Mouse (Mus musculus): ENCODE measurements around the gene 1700001C02Rik. TPM values are rescaled to one million over a fixed set of nuclear protein-coding genes. Genes with fewer than 3 reads are reported as not detected.
A peak's percentile ranks its signal among the peaks of the same experiment; 100 is the strongest.

The 1700001C02Rik gene
- not detected for total RNA-seq (2021)
- long read RNA-seq, experiment 1: 0 reads
- long read RNA-seq, experiment 2: 0 reads

DNA sequence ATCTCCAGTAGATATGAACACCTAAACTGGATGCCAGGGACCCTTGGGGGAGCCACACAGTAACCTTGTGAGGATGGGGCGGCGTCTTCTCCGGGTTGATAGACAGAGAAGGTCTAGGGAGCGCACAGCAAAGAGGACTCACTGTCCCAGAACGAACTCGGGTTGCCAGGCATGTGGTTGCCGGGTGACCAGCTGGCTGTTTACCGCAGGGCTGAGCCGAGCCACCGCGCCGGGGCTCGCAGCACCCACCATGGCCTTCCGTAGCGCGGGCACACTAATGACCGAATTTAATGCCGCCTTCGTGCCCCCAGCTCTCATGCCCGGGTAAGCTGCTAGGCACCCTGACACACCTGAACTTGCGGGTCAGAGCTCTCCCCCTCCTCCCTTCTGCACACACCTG, at the start of gene 1700001C02Rik:
1700001C02Rik (plus strand) TSS at position 187 of the 400 bp plus-strand sequence.
- DNase-seq: no peak

DNA sequence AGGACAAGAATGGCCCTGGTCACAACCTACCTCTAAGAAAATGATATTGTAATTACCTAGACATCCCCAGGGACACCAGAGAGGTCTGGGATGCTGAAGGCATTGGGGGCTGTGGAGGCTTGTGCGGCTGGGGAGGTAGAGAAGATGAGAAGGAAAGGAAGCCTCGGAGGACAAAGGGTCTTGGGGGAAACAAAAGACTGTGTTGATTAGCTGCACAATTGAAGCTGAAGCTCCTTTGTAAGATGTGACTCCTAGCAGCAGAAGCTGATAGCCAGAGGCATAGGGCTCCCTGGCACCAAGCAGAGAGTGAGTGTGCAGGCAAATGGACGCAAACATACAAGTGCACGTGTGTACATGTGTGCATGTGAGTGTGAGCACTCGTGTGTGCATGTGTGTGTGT, 49.2 kb upstream of the 1700001C02Rik start:
- no peak for DNase-seq

DNA sequence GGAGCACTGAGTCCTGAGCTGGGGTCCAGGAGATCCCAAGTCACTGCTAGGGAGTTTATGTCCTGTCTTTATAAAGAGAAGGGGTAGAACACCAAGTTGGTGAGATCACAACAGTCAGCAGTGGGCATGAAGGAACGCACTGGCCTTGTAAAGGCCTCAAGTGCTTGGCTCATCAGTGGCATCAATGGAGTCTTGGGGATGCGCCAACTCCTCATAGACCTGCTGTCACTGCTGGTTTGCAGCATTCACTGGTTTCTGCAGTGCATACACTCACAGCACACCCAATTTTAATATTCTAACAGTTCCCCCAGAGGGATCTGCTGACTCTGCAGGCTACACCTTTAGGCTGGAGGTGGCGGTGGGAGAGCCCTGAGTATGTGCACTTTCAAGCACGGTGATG, 42.7 kb upstream of the 1700001C02Rik start:
- DNase-seq: no peak

DNA sequence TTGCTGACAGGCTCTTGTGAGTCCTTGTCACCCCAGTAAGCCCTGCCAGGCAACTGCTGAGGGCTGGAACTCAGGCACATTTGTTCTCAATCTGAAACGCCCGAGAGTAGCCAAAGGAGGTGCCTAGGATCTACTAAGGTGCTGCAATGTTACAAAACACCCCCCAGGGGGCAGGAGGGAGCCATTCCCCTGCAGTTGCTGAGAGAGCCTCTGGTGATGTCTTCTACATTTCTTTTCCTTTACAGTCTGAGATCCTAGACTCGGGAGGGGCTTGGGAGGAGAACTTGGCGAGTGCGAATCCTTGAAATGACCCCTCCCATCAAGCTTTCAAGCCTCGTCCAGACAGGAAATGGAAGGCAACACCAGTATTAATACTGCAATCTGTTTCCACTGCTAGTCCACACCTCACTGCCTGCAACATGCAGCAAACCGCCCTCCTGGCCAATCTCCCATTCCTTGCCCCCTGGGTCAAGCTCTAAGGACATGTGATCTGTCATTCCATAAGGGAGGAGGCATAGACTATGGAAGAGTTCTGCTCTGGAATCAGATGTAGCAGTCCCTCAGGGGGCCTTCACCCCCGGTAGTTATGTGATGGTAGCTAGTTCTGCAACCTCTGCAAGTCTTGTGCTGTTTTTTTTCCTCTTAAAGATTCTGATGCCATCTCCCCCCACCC, 42.1 kb upstream of the 1700001C02Rik start:
- peak; percentile 63 to 79 for DNase-seq

DNA sequence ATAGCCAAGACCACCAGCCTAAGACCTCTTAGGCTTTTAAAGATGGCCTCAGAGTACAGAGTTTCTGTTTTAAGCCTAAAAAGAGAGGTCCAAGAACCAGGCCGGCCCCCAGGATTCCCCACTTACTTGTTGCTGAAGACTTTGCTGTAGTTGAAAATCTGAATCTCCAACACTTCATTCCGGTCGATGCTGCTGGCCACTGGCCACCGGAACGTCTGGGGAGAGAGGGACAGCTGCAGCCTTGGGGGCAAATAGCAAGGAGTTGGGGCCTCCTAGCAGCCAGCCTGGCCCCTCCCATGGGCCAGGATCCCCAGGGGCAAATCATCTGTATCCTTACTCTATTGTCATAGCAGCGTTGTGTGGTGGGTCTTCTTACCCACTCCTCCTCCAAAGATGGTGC, 38.4 kb upstream of the 1700001C02Rik start:
- DNase-seq: no peak

DNA sequence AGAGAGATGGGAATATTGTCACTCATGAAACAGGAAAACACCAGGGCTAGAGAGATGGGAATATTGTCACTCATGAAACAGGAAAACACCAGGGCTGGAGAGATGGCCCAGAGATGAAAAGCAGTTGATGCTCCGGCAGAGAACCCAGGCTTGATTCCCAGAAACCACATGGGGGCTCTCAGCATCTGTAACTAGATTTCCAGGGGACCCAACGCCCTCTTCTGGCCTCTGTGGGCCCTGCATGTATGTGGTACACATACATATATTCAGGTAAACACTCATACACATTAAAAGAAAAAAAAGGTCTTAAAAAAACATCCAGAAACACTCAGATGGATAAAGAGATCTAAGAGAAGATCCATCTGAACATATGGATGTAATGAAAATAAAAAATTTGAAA, 26.9 kb upstream of the 1700001C02Rik start:
- DNase-seq: no peak

DNA sequence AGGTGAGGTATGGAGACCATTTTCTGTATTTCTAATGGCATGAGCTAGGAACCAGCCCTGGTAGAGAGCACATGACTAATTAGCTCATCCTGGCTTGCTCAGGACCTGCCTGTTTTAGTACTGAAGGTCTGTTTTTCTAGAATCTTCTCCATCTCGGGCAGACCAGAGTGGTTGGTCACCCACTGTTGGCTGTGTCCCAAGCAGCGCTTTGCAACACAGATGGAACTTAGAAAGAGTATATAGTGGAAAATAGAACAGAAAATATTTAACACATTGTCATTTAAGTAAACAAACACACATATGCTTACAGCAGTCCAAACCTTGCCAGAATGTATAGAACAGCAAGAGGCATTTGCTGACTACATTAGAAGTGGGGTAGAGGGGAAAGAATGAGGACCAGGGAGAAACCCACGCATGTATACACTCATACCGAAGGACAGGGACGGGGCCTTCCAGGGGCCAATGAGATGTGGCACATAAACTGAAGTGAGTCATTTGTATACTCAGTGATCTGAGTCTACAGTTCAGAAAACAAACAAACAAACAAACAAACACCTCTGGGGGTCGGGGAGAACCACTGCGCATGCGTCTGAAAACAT, 25.4 kb upstream of the 1700001C02Rik start:
- no peak for DNase-seq

DNA sequence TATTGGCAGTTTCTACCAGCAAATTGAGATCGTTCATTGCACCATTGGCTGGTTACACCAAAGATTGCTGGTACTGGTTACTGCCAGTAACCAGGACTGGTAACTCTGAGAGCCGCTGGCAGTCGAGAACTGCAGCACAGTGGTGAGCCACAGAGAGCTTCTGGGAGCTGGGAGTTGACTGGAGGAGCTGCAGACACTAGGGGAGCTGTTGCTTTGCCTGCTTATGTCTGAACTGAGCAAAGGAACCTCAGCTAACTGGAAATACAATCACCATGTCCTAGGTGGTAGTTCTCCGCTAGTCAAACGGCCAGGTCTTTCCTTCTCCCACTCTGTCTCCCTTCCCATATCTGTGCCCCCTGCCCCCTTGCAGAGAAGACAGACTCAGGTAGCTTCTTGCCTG, 23.7 kb upstream of the 1700001C02Rik start:
- peak in 1 of 2 experiments; percentile 6 for DNase-seq

DNA sequence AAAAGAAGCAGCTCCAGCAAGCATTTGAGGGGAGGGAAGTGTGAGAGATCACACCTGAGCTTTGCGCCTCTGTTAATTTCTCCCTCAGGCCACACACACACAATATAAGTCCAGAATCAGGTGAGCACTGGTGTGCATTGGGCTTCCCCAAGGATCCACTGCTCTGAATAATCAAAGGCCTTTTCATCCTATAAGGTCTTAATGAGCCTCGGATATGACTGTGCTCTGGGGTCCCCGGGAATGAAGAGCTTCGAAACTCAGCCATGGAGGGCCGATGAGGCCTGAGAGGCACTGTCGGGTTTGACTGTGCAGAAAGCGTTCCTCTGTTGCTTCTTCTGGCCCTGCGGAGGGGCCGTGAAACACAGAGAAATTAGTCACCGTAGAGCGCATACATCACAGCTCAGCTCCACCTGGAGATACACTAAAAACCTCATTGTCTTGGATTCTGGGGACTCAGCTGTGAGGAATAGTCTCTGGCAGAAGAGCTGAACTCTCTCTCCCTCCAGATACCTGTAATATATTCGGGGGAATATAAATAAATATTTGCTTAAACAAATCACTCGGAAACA, 21.4 kb upstream of the 1700001C02Rik start:
- no peak for DNase-seq

DNA sequence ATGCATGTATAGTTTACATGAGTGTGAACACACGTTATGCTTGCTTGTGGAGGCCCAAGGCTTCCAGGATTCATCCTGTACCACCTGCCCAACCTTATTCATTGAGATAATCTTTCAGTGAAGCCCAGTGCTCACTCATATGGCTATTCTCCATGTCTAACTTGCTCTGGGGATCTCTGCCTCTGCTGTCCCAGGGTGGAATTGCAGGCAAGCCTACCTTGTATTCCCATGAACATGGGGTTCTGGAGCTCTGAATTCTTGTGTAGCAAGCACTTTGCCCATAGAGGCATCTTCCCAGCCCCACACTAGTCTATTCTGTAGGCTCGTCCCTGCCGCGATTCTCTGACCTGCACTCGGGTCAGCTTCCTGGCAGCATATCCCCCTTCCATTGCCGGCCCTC, 9.8 kb upstream of the 1700001C02Rik start:
- peak; percentile 7 to 17 for DNase-seq

DNA sequence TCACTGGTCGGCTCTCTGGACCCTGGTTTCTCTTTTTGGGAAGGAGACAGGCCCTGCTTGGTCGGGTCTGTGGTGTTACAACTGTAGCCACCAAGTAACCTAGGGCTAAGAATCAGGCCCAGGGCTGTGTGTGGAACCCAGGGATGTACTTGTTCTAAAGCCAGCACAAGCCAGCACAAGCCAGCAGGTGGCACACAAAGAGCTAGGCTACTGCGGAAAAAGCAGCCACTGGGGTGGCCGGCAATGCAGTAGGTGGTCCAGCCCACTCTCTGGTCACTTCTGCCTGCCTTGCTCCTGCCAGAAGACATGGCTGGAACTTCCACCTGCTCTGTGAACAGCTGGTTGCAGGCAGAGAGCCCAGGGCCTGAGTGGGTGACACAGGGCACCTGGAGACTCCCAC, 5.7 kb upstream of the 1700001C02Rik start:
- no peak for DNase-seq

DNA sequence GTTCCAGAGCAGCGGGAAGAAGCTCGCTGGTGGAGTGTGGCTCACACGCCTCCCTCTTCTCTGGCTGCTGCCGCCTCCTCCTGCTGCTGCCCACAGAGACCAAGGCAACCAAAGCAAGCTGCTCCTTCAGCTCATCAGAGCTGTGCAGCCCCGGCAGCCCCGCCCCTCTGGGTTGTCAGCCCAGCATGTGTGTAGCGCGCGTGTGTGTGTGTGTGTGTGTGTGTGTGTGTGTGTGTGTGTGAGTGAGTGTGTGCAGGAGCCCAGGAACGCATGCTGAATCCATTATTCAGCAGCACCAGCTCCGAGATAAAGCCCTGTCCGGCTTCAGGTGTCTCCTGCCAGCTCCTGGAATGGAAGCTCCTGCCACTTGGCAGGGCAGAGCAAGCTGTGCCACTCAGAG, 4.0 kb upstream of the 1700001C02Rik start, which contains the start of gene Otof:
Otof (minus strand) TSS at position 112 of the 400 bp plus-strand sequence.
- peak in 1 of 2 experiments; percentile 36 for DNase-seq

DNA sequence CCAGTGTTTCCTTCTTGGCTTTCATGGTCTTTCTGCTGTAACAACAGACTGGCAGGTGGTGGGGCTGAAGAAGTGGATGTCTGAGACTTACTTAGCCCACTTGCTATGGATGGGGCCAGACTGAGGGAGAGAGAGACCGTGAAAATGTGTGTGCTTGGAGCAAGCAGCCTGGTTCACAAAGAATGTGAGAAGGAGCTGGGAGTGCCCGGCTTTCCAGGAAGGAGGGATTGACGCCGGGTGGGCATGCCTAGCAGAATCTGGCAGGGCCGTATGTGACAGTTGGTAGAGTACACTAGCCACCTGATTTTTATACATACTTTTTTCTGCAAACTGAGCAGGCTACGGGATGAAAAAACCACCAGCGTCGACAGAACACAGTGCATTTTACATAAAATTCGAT, 468 bp downstream of the 1700001C02Rik start:
- no peak for DNase-seq

DNA sequence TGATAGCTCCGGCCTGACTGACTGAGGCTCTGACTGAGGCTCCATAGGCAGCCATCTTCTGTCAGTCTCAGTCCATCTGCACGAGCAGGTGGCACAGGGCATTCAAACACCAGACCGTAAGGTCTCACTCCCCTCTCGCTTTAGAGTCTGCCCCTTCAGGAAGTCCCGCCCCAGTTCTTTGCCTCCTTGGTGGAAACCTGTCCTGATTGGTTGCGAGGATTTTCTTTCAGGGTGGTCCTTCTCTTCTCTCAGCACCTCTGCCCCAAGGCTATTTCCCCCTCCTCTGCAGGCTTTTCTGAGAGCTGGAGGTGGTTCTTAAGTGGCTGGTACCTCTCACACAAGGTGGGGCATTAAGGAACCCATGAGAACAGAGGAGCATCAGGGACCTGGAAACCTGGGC, 4.6 kb downstream of the 1700001C02Rik start:
- no peak for DNase-seq

DNA sequence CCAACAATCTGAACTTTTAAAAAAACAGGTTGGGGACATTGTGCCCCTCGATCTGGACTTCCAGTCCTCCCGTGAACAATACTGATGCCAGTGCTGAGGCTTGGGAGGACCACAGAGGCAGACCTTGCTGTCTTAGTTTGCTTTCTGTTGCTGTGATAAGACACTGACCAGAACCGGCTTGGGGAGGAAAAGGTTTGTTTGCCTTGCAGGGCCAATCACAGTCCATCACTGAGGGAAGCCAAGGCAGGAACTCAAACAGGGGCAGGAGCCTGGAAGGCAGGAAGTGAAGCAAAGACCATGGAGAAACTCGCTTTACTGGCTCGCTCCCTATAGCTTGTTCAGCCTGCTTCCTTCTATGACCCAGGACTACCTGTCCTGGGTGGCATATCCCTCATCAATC, 6.3 kb downstream of the 1700001C02Rik start:
- DNase-seq: no peak

DNA sequence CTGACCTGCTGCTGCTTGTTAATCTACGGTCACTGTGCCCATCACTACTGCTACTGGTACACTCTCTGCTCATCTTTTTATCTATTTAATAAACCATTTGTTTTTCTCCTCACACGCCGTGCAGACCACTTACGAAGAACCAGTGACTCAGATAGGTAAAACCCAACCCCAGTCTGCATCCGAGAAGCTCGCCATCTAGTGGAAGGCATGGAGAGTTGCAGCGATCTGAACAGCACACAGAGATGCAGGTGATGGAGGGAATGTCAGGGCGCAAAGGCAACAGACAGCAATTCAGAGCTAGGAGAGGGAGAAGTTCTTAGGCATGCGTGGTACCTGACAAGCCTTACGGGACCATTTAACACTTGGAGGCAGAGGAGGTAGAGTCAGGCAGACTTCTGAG, 10.7 kb downstream of the 1700001C02Rik start:
- peak in 1 of 2 experiments; percentile 38 for DNase-seq

DNA sequence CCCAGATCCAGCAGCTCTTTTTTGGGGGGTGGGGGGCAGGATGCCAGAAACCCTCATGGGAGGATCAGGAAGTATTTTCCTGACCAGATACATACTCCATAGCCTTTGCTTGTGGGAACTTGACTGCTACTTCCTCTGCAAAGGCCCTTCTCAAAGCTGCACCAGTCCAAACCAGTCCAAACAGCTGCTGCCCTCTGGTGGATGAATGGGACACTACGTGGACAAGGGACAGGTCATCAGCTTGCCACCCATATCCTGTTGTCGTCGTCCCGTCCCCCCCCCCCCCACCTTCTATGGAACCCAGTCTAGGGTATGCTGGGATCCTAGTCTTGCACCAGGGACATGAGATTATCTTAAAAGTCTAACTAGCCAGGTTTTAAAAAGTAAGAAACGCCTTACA, 16.5 kb downstream of the 1700001C02Rik start:
- peak; percentile 74 to 82 for DNase-seq

DNA sequence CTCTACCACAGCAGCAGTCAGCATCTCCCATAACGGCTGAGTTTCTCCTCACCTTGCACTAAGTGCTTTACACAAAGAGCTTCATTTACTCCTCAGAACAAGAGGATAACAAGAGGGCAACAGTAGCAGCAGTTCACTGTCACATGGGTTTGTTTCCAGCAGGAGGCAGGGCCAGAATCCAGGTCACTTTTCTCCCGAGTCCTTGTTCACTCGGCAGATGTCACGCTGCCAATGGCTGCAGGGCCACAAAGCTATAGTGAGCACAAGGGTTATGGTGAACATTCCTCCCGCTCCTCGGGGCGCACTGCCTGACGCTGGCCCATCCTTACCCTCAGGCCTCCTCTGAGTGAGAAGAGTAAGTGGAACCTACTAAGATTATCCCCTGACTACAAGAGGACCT, 17.7 kb downstream of the 1700001C02Rik start:
- DNase-seq: peak; percentile 10 to 18

DNA sequence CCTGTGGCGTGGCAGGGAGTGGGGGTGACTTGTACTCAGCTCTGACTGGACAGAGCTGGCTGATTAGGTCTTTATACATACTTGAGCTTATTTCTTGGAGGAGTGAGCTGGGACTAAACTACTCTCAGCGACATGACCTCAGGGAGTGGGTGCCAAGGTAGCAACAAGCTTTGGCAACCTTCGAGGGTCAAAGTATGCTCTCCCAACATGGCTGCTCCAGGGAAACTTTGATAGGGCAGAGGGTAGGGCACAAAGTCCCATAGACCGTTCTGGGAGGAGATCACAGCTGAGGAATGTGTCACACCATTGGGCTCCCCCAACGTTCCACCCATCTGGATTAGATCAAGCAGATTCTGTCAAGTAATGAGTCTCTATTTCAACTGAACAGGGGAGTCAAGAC, 18.7 kb downstream of the 1700001C02Rik start:
- DNase-seq: no peak

DNA sequence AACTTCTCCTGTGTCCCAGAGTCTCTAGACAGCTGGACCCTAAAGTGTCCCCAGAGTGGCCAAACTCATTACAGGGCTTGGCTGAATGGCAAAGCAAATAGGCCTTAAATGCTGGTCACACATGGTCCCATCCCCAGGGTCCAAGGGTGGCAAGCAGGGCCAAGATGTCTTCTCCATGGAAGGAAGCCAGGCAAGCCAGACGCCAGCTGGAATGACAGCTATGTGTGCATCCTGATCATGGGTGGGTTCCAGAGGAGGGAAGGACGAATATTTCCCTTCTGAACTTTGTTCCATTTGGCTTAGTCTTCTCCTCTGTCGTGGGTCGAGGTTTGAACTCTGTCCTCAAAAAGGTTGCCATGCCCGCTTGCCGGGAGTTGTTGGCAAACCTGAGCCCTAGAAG, 19.3 kb downstream of the 1700001C02Rik start:
- peak in 1 of 2 experiments; percentile 44 for DNase-seq

DNA sequence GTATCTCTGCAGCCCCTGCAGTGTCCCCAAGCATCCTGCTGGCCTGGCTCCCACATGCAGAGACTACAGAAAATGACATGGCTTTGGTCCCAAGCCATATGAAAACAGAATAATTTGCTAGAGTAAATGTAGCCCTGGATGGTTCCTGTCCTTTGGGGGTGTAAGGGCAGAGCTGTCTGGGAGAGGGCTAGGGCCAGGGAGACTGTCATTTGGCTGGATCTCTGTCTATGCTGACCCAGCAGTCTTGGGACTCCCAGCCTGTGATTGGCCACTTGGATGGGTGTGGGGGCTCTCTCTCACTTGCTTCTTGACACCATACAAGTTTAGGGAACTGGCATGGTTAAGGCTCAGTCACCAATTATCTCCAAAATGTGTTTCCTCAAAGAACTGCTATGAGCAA, 24.4 kb downstream of the 1700001C02Rik start:
- DNase-seq: no peak

DNA sequence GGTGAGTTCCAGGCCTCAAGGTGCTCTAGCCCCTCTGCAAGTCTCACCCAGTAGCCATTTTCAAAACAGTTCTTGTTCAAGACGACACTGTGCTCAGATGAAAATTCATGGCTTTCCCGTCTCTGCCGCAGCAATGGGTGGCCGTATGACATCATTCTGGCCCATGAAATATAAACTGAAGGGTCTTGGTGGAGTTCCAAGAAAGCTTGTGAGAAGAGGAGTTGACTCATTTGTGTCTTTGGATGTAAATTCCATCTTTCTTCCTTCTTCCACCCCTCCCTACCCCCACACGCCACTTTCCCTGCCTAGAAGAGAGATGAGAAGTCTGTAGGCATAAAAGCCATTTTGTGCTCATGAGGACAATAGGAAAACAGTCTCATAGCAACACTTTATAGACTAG, 25.0 kb downstream of the 1700001C02Rik start:
- DNase-seq: no peak

DNA sequence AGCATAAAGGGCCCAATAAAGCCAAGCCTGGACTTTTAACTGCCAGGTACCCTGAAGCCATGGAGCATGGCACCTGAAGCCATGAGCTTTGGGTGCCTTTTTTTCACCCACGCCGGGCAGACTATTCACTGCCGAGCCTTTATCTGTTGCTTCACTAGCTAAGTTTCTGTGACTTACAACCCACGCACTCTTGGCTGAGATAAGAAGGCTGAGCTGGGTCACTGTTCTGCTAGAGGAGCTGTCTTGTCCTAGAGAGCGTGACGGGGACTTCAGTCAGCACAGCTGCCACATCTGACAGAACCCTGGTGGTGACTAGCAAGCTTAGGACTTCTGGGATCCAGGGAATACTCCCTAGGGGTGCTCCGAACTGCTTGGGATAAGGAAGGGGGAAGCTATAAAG, 27.9 kb downstream of the 1700001C02Rik start:
- DNase-seq: no peak

DNA sequence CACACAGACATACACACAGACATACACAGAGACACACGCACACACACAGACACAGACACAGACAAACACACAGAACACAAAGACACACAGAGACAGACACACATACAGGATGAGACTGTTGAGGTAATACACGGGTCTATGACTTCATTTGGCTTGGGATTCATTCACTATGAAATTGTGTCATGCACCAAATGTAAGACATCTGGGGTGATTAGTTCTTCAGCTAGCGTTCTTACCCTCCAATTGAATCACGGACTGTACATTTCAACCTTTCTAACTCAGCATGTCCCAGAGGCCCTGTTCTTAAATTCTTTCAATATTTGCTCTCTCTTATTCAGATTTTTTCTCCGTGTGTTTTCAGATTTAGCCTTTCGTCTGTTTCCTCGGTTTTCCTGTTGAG, 28.8 kb downstream of the 1700001C02Rik start:
- DNase-seq: no peak
